Mouse (Mus musculus) kidney, adult 9 months (tissue): ENCODE measurements around the gene Exoc4.

Experiments used
- DNase-seq: peaks from one replicate; pipeline ENCODE4 v3.0.0; 2022

Exoc4 gene

DNA sequence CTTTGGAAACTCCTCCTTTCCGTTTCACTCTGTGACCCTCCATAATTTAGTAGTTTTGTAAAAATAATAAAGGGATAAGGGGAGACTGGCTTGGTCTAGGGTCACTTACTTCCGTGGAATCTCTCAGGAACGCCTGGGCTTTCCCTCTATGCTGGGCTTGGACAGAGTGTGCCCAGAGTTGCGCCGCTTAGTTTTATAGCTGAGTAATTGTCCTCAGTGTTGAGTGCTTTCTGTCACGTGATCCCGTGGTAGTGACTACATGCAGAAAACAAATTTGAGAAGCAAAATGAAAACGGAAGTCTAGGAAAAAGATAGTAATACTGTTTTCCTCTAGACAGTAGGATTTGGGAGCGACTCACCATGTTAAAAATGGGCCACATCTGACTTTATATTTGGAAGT is 235.7 kb downstream of the Exoc4 start:
- DNase-seq, result peak; percentile 11

DNA sequence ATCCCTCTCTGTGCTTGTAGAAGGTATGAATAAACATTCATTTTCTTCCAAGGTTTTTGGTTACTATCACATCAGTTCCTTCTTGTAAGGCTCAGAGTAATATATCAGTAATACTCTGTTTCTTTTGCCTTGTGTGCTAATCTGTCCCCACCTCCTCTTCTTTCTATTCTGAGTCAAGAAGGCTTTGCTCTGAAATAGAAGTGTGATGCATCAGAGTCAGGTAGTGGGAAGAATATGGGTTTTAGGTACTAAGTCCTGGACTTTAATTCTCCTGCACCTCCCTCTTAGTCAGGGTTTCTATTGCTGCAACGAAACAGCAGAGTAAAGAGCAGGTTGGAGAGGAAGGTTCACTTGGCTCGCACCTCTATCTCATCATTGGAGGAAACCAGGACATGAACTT is 240.9 kb downstream of the Exoc4 start:
- no peak for DNase-seq

- DNase-seq, result no peak
Observed at GRCm38 (mm10) chr6:33496141-33496855, 247.4 kb downstream of the Exoc4 start.

DNA sequence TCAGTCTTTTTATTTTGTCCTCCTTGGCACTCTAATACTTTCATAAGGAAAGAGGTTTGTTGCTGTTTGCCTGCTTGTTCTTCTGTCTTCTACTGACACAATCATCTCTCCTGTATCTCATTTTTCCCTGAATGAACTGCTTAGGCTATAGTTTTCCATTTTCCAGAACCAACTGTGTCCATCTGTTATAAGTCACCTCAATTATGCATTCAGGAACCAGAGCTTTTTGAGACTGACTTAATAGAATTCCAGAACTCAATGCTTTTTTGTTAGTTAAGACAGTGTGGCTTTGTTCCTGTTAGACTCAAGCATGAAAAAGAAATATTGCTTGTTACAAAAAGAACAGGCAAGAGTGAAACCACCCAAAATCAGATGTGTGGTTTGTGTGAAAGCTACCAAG is 248.5 kb downstream of the Exoc4 start:
- DNase-seq, result no peak

DNA sequence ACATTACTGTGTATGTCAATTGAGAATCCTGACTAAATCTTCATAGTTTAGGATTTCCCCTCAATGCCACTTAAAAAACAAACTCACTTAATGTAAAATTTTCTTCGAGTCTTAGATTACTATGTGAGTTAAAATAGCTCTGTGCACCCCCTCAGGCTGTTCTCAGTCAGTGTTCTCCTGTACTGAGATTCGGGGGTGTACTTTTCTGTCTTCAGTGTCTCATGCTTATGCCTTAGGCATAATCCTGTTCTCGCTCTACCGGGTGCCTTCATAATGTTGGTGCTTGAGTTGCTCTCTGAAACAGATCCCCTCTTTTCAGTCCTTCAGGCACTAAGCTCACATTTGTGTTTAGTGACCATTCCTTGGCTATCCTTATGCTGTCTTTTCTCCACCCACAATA is 253.5 kb downstream of the Exoc4 start:
- no peak for DNase-seq

- DNase-seq, result no peak
Observed at GRCm38 (mm10) chr6:33503381-33503780, 254.5 kb downstream of the Exoc4 start.

DNA sequence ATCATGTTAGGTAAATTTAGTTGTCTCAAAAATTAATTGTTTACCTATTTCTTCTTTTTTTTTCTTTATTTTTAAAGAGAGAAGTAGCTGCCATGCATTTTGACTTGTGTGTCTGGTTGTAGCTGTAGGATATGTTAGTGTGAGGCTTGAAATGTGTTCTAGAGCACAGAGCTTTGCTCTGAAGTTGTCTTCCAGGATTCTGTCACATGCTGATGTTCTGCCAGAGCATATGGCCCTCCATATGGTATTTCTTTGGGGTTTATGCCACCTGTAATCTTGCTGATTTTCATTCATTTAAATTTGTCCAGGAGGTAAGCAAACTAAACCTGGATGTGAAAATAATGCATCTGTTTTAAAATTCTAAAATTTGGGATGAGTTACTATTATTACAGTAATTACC is 258.2 kb downstream of the Exoc4 start:
- DNase-seq, result no peak

DNA sequence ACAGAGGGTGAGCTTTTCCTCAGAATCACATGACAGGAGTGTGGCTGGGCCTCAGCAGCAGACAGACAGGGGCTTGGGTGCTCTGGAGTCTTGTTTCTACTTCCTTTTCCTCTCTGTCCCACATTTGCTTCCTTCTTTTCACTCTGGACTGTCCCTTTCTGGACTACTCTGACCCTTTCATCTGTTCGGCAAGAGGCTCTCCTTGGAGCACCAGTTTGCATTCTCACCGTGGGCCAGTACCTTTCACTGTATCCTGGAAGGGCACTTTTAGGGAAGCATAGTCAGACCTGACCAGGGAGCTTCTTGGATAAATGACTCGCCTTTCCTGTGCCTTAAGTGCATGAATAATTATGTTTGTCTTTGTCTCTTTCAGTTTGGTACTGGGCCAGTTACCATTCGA is 266.5 kb downstream of the Exoc4 start:
- peak; percentile 8 for DNase-seq

DNA sequence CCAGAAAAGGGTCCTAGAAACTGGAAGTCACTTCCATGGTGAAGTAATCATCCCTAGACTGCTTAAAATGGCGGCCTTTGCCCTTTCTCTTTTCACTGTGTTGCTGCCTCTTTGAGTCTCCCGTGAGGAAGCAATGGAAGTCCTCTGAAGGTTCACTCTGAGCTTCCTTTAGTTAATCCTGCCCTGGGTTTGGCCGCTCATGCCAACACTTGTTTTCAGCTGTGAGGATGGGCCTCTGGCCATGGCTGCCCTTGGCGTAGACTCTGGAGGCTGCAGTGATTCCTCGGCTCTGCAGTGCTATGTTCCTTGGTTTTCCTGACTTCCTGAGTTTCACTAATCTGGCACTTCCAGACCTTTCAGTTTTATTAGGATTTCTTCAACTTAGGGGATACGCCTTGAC is 267.9 kb downstream of the Exoc4 start:
- DNase-seq, result no peak

GRCm38 (mm10) chr6:33517890-33518410 is 269.1 kb downstream of the Exoc4 start:
- no peak for DNase-seq

DNA sequence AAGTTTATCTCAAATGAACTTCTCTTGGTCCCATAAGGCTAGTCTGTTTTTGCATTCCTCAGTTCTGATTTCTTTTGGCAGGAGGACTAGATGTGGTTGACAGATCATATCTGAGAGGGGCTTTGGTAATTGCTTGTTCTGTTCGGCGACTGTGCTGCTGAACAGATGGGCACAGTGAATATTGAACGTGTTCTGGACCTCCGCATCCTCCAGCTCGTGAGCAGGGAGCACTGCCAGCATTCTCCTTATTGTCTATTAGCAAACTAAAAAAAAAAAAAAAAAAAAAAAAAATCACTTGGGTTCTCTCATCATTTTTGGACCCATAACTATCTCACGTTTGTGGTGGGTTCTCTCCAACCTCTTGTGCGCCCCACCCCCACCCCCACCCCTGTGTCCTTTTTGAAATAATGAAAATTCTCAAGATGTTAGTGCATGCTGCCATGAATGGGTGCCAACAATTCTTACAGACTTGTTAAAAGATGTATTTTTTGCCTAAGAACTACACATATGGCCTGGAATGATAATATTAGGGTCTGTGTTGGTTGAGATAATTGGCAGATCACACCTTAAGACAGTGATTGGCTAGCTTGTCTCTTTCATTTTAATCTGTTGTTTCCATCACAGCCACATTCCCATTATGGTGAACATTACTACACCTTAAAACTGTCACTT is 276.9 kb downstream of the Exoc4 start:
- no peak for DNase-seq

DNA sequence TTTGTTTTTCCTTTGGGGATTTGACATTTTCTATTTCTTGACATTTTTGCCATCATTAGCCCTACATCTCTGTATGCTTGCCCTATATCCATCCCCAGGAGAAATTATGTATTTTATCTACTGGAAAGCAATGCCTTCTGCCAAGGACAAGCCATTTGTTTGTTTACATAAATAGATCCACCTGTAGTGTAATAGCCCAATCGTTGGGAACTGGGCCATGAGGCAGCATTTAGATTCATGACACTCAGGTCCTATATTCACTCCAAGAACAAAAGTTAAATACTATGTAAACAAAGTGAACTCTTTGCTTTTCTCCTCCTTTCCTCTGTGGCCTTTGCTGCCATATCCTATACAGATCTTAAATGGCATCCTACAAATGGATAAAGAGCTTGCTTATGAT is 291.5 kb downstream of the Exoc4 start:
- DNase-seq, result no peak

GRCm38 (mm10) chr6:33542712-33543111 is 293.8 kb downstream of the Exoc4 start:
- no peak for DNase-seq

DNA sequence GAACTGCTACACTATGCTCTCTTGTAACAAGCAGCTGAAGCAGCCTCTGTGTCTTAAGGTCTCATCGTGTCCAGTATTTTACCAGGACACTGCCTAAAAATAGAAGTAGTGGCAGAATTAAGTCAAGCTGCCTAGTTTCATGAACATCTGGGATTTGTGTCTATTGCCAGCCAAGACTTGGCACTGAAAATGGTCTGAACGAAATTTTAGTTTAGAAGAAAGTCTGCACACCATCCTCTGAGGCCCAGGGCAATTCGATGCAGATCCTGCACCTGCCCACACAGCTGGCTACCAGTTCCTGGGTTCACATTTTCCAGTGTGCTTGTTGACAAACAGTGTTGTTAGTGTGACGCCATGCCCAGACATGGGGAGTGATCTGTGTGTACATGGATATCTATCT is 303.0 kb downstream of the Exoc4 start:
- no peak for DNase-seq

DNA sequence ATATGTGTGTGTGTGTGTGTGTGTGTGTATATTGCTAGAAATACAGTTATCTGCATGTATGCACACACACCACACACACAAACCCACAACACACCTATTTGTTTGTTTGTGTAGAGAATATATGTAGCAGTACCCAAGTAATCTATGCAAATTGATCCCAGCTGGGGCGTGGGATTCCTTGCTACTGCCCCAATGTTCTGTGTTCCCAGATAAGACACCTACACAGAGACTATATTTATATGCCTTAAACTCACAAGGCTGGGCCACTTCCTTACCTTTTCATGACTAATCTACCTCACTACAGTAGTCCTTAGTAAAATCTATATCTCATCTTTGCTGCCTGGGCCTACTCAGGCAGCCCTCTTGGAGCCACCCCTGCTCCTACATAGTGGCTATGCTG is 312.0 kb downstream of the Exoc4 start:
- DNase-seq, result no peak

GRCm38 (mm10) chr6:33561911-33562310 is 313.0 kb downstream of the Exoc4 start:
- no peak for DNase-seq

GRCm38 (mm10) chr6:33575947-33576346 is 327.1 kb downstream of the Exoc4 start:
- DNase-seq, result no peak

DNA sequence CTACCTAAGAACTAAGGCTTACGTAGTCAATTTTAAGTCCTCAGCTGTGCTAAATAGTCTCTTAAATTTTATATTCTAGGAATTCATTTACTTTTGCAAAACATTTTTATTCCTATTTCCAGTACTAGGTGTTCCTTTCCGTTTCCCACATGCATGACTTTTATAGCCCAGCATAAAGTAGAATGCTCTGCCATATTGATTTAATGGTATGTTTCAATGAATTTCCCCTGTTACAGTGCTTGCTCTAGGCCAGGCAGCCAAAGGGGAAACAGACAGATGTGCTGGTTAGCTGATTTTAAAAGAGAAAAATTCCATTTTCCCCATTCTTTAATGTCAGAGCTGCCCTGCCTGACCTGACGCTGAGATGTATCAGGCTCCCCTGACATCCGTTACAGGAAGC is 359.6 kb downstream of the Exoc4 start:
- DNase-seq, result no peak

GRCm38 (mm10) chr6:33613978-33614377 is 365.1 kb downstream of the Exoc4 start:
- DNase-seq, result no peak

- DNase-seq, result no peak
Observed at GRCm38 (mm10) chr6:33618590-33618989, 369.7 kb downstream of the Exoc4 start.

- DNase-seq, result no peak
Observed at GRCm38 (mm10) chr6:33620701-33621100, 371.8 kb downstream of the Exoc4 start.

DNA sequence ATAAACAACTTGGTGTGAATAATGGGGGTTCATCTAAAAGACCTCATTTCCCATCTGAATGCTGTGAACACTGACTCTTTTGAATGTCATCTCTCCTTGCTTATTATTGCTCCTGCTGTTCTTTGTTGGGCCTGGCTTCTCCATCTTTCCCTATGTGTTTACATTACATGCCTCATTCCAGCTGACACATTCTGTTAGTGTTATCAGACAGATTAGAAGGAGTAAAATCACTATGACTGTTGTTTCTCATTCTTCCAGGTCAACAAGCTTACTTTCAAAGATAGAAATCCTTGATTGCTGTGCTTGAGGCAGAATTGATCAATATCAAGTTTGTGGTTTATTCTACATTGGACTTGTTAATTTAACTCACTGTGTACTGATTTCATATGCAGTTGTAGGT is 377.0 kb downstream of the Exoc4 start:
- DNase-seq, result no peak

GRCm38 (mm10) chr6:33631133-33631532 is 382.2 kb downstream of the Exoc4 start:
- DNase-seq, result no peak

GRCm38 (mm10) chr6:33637192-33637591 is 388.3 kb downstream of the Exoc4 start:
- no peak for DNase-seq
